Mouse (Mus musculus) heart, postnatal 0 days (tissue): ENCODE results near the gene Mcmbp.

Source experiments
- CTCF ChIP-seq: IDR thresholded peaks from 2 replicates; pipeline ENCODE4 v1.5.1; 2016; ENCODE audit warnings: antibody characterized with exemption, control low read depth, low read depth
- EP300 ChIP-seq: IDR thresholded peaks from 2 replicates; pipeline ENCODE4 v1.6.1; 2016; ENCODE audit warnings: antibody characterized with exemption, low read depth

GRCm38 (mm10) chr7:128671952-128672351 lies 68.3 kb downstream of the Mcmbp start:
- TF ChIP-seq CTCF: no peak
- no peak for TF ChIP-seq EP300
